Mouse (Mus musculus) myocyte (in vitro differentiated cells): Measurements from ENCODE around the gene Tgfb3. TPM values are rescaled to one million over a fixed set of nuclear protein-coding genes. Genes with fewer than 3 reads are reported as not detected.

Source experiments
- H3K27me3 ChIP-seq: one replicate; pipeline ENCODE4 v1.6.1; 2011; ENCODE audit not compliant: control insufficient read depth, insufficient read depth, insufficient read length
- H3K36me3 ChIP-seq: one replicate; pipeline ENCODE4 v1.6.1; 2011; ENCODE audit not compliant: control insufficient read depth, insufficient read depth
- H3K4me2 ChIP-seq: one replicate; pipeline ENCODE4 v1.6.1; 2011; ENCODE audit warnings: low read depth, control low read depth
- H3K4me3 ChIP-seq: one replicate; pipeline ENCODE4 v1.5.1; 2011; ENCODE audit warnings: mild to moderate bottlenecking, control low read depth, moderate library complexity
- H3K79me2 ChIP-seq: one replicate; pipeline ENCODE4 v1.6.1; 2011; ENCODE audit not compliant: control insufficient read depth, insufficient read depth
- H3ac ChIP-seq: one replicate; pipeline ENCODE4 v1.6.1; 2011; ENCODE audit not compliant: control insufficient read depth, insufficient read length
- CEBPB ChIP-seq: IDR thresholded peaks from 2 replicates; pipeline ENCODE4 v1.6.1; 2011; ENCODE audit warnings: mild to moderate bottlenecking, moderate library complexity; ENCODE audit not compliant: poor library complexity, insufficient read depth, severe bottlenecking
- E2F4 ChIP-seq: IDR thresholded peaks from one replicate; pipeline ENCODE4 v1.6.1; 2011; ENCODE audit warnings: mild to moderate bottlenecking, control low read depth, moderate library complexity; ENCODE audit not compliant: insufficient read depth
- MAX ChIP-seq: IDR thresholded peaks from one replicate; pipeline ENCODE4 v1.6.1; 2011; ENCODE audit warnings: low read depth, mild to moderate bottlenecking, control low read depth
- MYOD1 ChIP-seq, 3 experiments: IDR thresholded peaks; one replicate each; pipeline ENCODE4 v1.6.1; 2011; ENCODE audit warnings: control low read depth in 2 of 3, low read depth in 2 of 3, mild to moderate bottlenecking in 2 of 3, moderate library complexity in 1 of 3; ENCODE audit not compliant: insufficient read length in 2 of 3, control insufficient read depth in 1 of 3
- MYOG ChIP-seq, 3 experiments: IDR thresholded peaks; one replicate each; pipeline ENCODE4 v1.6.1; 2011; ENCODE audit warnings: control low read depth in 2 of 3, low read depth in 2 of 3, mild to moderate bottlenecking in 2 of 3; ENCODE audit not compliant: insufficient read length in 2 of 3, control insufficient read depth in 1 of 3, insufficient read depth in 1 of 3
- POLR2A ChIP-seq: IDR thresholded peaks from one replicate; pipeline ENCODE4 v1.6.1; 2011; ENCODE audit warnings: low read depth, mild to moderate bottlenecking, control low read depth, moderate library complexity; ENCODE audit not compliant: insufficient read length
- POLR2AphosphoS2 ChIP-seq: IDR thresholded peaks from one replicate; pipeline ENCODE4 v1.6.1; 2011; ENCODE audit warnings: low read depth, control low read depth; ENCODE audit not compliant: insufficient read length
- REST ChIP-seq: IDR thresholded peaks from one replicate; pipeline ENCODE4 v1.6.1; 2011; ENCODE audit warnings: mild to moderate bottlenecking, control low read depth, moderate library complexity; ENCODE audit not compliant: insufficient read depth, insufficient read length
- SRF ChIP-seq: IDR thresholded peaks from one replicate; pipeline ENCODE4 v1.6.1; 2011; ENCODE audit warnings: low read depth; ENCODE audit not compliant: control insufficient read depth, insufficient read length
- TCF12 ChIP-seq: IDR thresholded peaks from one replicate; pipeline ENCODE4 v1.6.1; 2011; ENCODE audit warnings: mild to moderate bottlenecking, control low read depth; ENCODE audit not compliant: poor library complexity, insufficient read depth, severe bottlenecking
- TCF3 ChIP-seq: IDR thresholded peaks from one replicate; pipeline ENCODE4 v1.6.1; 2011; ENCODE audit warnings: low read depth, control low read depth; ENCODE audit not compliant: insufficient read length
- USF1 ChIP-seq: IDR thresholded peaks from one replicate; pipeline ENCODE4 v1.6.1; 2011; ENCODE audit warnings: low read depth, mild to moderate bottlenecking, control low read depth, moderate library complexity
- polyA plus RNA-seq: library from polyadenylated mRNA; unstranded; fragments of >200 nt; fragmentation: generic; extraction: Trizol; gene quantifications from one replicate; pipeline ENCODE4 v1.2.1, GENCODE M21; 2012; ENCODE audit warnings: missing spikeins

Gene Tgfb3
- polyA plus RNA-seq, 1 experiment: 79.2 TPM

DNA sequence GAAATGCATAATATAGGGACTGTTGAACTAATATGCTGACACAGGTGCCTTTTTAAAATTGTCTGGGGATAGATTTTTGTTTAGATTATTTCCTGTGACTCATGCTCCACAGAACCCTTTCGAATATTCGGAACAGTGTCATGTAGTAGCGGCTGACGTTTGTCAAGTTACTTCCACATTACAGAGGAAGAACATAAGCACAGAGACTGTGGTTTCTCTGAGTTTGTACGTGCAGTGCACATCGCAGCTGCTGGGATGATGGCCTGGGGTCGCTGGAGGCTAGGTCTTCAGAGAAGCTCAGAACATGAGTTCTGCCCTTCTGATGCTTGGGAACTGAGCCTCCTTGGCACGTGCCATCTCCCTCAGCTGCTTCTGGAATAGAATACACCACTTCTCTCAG, 31.5 kb downstream of the Tgfb3 start:
- Histone ChIP-seq H3ac (no peak overlapping the region), H3K4me3 (no peak overlapping the region), H3K4me2 (no peak overlapping the region), H3K27me3 (no peaks in the 10 kb centered on the region), H3K36me3 (peaks cover 14% of the 10 kb centered on the region), H3K79me2 (no peaks in the 10 kb centered on the region)
- TF ChIP-seq MYOD1 (IDR thresholded peaks at IDR 0.05; ENCODE audit: control insufficient read depth in 1 of 3, insufficient read length in 2 of 3, low read depth in 2 of 3) (no peak), MAX (no peak)

DNA sequence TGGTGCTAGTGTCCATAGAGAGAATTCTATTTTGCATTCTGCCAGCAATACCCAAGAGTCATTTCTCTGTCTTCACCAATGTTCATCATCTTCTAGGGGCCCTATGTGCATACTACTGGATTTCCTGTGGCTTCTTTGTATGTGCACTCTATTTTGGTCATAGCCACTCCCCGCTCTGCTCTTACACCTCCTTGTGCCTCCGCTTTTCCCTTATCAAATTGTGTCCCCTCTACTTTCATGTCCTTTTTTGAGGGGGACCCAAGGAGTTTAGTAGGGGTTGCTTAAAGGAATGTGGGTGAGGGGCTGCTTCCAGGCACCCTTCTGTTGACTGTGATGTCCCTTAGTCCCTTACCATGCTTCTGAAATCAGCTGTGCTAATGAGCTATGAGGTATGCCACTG, 32.1 kb downstream of the Tgfb3 start:
- H3K4me3 ChIP-seq: no peak overlapping the region
- H3K79me2 ChIP-seq: no peaks in the 10 kb centered on the region
- H3ac ChIP-seq: no peak overlapping the region
- TF ChIP-seq POLR2AphosphoS2 (no peak), CEBPB (no peak), TCF12 (no peak), REST (no peak), MAX (no peak), POLR2A (no peak), MYOD1 (IDR thresholded peaks at IDR 0.05; ENCODE audit: control insufficient read depth in 1 of 3, insufficient read length in 2 of 3, low read depth in 2 of 3) (no peak), USF1 (no peak), TCF3 (no peak), SRF (no peak), MYOG (IDR thresholded peaks at IDR 0.05; ENCODE audit: control insufficient read depth in 1 of 3, insufficient read depth in 1 of 3, insufficient read length in 2 of 3, low read depth in 2 of 3) (no peak), E2F4 (no peak)
- H3K36me3 ChIP-seq: peaks cover 14% of the 10 kb centered on the region
- no peak overlapping the region for H3K4me2 ChIP-seq
- H3K27me3 ChIP-seq: no peaks in the 10 kb centered on the region

DNA sequence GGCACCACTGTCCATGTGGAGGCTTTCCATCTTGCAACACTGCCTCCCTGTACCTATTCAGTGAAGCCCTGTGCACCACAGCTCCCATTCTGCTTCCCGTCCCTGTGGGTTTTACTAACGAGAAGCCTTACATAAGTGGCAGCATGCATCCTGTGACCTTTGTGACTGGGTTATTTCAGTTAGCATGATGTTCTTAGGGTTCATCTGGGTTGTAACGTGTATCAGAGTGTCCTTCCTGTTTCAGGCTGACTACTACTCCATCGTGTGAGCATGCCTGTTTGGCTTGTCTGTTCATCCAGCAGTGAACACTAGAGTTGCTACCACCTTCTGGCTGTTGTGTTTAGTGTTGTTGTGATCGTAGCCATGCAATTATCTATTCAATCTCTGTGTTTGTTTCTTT, 32.7 kb downstream of the Tgfb3 start:
- Histone ChIP-seq H3K4me3 (no peak overlapping the region), H3K36me3 (peaks cover 16% of the 10 kb centered on the region), H3K4me2 (no peak overlapping the region), H3K79me2 (no peaks in the 10 kb centered on the region), H3ac (no peak overlapping the region), H3K27me3 (no peaks in the 10 kb centered on the region)
- TF ChIP-seq SRF: no peak
- no peak for TF ChIP-seq MAX
- no peak for TF ChIP-seq POLR2A
- TF ChIP-seq MYOD1 (IDR thresholded peaks at IDR 0.05; ENCODE audit: control insufficient read depth in 1 of 3, insufficient read length in 2 of 3, low read depth in 2 of 3): no peak
- TF ChIP-seq POLR2AphosphoS2: no peak
- no peak for TF ChIP-seq CEBPB
- no peak for TF ChIP-seq MYOG (IDR thresholded peaks at IDR 0.05; ENCODE audit: control insufficient read depth in 1 of 3, insufficient read depth in 1 of 3, insufficient read length in 2 of 3, low read depth in 2 of 3)
- TF ChIP-seq REST: no peak
- TF ChIP-seq TCF12: no peak
- no peak for TF ChIP-seq E2F4
- TF ChIP-seq TCF3: no peak
- no peak for TF ChIP-seq USF1

DNA sequence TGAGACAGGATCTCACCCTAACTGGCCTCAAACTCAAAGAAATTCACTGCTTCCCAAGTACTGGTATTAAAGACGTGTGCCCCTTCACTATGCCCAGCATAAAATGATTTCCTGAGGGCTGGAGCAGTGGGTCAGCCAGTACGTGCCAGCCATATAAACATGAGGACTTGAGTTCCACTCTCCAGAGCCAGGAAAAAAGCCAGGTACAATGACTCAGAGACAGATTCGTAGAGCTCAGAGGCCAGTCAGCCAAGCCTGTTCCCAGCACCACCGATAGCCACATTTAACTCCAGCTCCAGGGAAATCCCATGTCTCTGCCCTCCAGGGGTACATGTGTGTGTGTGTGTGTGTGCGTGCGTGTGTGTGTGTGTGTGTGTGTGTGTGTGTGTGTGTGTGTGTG, 39.1 kb downstream of the Tgfb3 start:
- TF ChIP-seq USF1: no peak
- no peak for TF ChIP-seq CEBPB
- TF ChIP-seq MAX: no peak
- TF ChIP-seq POLR2A: no peak
- no peak for TF ChIP-seq TCF12
- no peak for TF ChIP-seq REST
- Histone ChIP-seq H3K4me2 (peak overlapping the region; percentile 38), H3K27me3 (no peaks in the 10 kb centered on the region), H3K79me2 (no peaks in the 10 kb centered on the region), H3K36me3 (peaks cover 21% of the 10 kb centered on the region), H3K4me3 (no peak overlapping the region), H3ac (no peak overlapping the region)

DNA sequence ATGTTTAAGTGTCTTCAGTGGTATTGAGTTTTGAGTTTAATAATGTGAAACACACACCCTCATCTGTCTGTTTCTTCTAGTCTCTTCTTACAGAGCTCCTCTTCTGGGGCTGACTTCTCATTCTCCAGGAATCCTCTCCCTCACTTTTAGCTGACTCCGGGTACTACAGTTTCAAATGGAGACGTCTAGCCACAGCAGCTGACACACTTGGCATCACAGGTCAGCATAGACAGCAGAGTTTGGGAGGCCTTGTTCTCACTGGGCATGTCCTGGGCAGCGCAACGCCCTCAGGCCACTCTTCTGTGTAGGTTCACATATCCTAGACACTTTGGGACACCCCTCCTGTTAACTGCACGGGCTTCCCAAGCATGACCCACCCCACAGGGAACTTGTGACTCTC, 39.8 kb downstream of the Tgfb3 start:
- no peak overlapping the region for H3ac ChIP-seq
- H3K79me2 ChIP-seq: no peaks in the 10 kb centered on the region
- no peaks in the 10 kb centered on the region for H3K27me3 ChIP-seq
- TF ChIP-seq MYOD1 (IDR thresholded peaks at IDR 0.05; ENCODE audit: control insufficient read depth in 1 of 3, insufficient read length in 2 of 3, low read depth in 2 of 3) (peak in 2 of 3 experiments; percentile 82 to 85), MYOG (IDR thresholded peaks at IDR 0.05; ENCODE audit: control insufficient read depth in 1 of 3, insufficient read depth in 1 of 3, insufficient read length in 2 of 3, low read depth in 2 of 3) (peak; percentile 69 to 83 (median 69)), SRF (no peak)
- H3K36me3 ChIP-seq: peaks cover 15% of the 10 kb centered on the region
- no peak overlapping the region for H3K4me3 ChIP-seq
- peak overlapping the region; percentile 38 for H3K4me2 ChIP-seq
